Mouse (Mus musculus): Measurements from ENCODE around the gene Ager.

DNA sequence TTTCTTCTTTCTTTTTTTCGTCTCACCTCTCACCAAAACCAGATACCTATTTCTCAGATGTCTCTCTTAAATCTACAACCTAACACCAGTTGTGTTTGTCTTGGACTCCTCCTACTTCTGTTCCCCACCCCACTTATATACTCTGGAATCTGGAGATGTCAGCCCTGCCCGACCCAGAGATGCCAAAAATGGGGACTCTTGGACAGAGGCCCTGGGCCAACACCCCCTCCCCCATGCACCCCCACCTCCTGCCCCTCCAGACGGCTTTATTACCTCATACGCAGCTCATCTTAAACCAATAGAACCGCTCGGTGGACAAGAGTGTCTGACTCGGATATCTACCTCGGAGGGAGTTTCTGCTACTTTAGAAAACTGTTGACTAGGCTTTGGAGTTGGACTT, 1.6 kb upstream of the Ager start:
- TF ChIP-seq CTCF (IDR thresholded peaks at IDR 0.05; ENCODE audit: low read depth, low read length) (no peak), TAL1 (conservative IDR thresholded peaks at IDR 0.05; ENCODE audit: low read depth, low read length) (no peak), GATA1 (IDR thresholded peaks at IDR 0.05; ENCODE audit: borderline replicate concordance, low read length) (no peak)
